Mouse (Mus musculus) splenic B cell, adult 2 months (primary cell): ENCODE measurements around the gene Tcerg1l.

Experiments used
- DNase-seq: peaks from one replicate; pipeline ENCODE4 v3.0.0-alpha.2; 2011; ENCODE audit warnings: low read depth, low spot score
- H3K27me3 ChIP-seq: 2 replicates; pipeline ENCODE4 v1.6.1; 2012; ENCODE audit warnings: mild to moderate bottlenecking, low read length, moderate library complexity, mixed read lengths; ENCODE audit not compliant: control insufficient read depth, poor library complexity, insufficient read depth, severe bottlenecking
- H3K36me3 ChIP-seq: 2 replicates; pipeline ENCODE4 v1.6.1; 2012; ENCODE audit warnings: mild to moderate bottlenecking, low read length, moderate library complexity, mixed read lengths; ENCODE audit not compliant: control insufficient read depth, poor library complexity, insufficient read depth, severe bottlenecking

Gene Tcerg1l

DNA sequence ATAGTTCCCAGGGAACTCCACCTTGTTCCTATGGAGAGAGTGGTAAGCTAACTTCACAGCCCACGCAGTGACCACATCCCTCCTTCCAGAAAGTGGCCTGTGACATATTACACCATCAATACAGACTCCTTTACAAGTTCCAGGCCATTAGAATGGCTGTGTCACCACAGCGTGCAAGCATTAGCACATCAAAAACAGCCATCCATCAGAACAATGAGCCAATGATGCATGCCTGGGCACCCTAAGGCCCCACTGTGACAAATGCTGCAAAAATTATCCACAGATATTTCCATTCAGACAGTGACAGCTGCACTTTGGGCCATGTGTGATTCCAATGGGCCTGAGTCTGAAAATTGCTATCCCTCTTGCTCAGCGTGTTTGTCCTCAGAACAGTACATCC is 70.8 kb downstream of the Tcerg1l start:
- no peak for DNase-seq
- Histone ChIP-seq H3K36me3 (no peaks in the 10 kb centered on the region), H3K27me3 (no peaks in the 10 kb centered on the region)

GRCm38 (mm10) chr7:138313733-138314132 is 83.8 kb downstream of the Tcerg1l start:
- H3K27me3 ChIP-seq: no peaks in the 10 kb centered on the region
- DNase-seq: no peak
- no peaks in the 10 kb centered on the region for H3K36me3 ChIP-seq

DNA sequence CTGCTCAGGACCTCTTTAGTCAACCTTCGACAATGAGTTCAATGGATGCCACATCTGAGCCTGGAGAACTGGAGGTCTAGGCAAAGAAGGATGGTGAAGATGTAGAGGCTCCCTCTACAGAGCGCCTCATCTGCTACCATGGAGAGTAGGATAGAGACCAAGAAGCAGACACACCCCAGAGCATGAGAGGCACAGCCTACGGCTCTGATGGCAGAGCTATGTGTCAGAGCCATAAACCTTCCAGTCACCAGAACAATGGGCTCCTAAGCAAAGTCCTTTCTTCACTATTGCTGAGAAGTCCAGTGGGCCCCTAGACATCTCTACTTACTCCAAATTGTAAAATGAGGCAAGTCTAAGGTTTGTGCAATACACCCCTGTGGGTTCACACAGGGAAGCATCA is 91.4 kb downstream of the Tcerg1l start:
- no peak for DNase-seq
- no peaks in the 10 kb centered on the region for H3K27me3 ChIP-seq
- no peaks in the 10 kb centered on the region for H3K36me3 ChIP-seq

- Histone ChIP-seq H3K36me3 (no peaks in the 10 kb centered on the region), H3K27me3 (no peaks in the 10 kb centered on the region)
- DNase-seq: no peak
Measured at GRCm38 (mm10) chr7:138284790-138285189, 112.7 kb downstream of the Tcerg1l start.

DNA sequence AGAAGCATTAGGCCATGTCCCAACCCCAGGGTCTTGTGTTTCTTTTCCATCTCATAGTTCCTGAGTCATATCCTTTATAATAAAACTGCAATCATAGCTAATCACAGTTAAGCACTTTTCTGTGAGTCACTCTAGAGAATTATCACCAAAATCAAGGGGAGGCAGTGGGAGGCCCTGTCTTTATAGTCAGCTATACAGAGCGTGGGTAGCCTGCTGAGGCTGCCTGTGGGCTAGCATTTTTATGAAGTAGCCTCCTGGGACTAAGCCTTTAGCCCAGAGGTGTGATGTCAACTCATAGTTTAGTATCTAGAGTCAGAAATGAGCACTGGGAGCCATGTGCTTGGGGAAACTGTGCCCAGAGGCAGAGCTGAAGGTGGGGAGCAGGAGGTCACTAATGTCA is 122.3 kb downstream of the Tcerg1l start:
- no peak for DNase-seq
- Histone ChIP-seq H3K36me3 (no peaks in the 10 kb centered on the region), H3K27me3 (no peaks in the 10 kb centered on the region)

GRCm38 (mm10) chr7:138271328-138271727 is 126.2 kb downstream of the Tcerg1l start:
- DNase-seq: no peak
- no peaks in the 10 kb centered on the region for H3K36me3 ChIP-seq
- no peaks in the 10 kb centered on the region for H3K27me3 ChIP-seq

- DNase-seq: no peak
- H3K27me3 ChIP-seq: no peaks in the 10 kb centered on the region
Measured at GRCm38 (mm10) chr7:138269386-138269785, 128.1 kb downstream of the Tcerg1l start.

GRCm38 (mm10) chr7:138267976-138268646 is 129.4 kb downstream of the Tcerg1l start:
- no peak for DNase-seq
- no peaks in the 10 kb centered on the region for H3K36me3 ChIP-seq
- no peaks in the 10 kb centered on the region for H3K27me3 ChIP-seq

More at GRCm38 (mm10) chr7:138269386-138269785, 128.1 kb downstream of the Tcerg1l start:
- H3K36me3 ChIP-seq: no peaks in the 10 kb centered on the region

GRCm38 (mm10) chr7:138248612-138249011 is 148.9 kb downstream of the Tcerg1l start:
- no peaks in the 10 kb centered on the region for H3K27me3 ChIP-seq
- DNase-seq: no peak
- no peaks in the 10 kb centered on the region for H3K36me3 ChIP-seq

DNA sequence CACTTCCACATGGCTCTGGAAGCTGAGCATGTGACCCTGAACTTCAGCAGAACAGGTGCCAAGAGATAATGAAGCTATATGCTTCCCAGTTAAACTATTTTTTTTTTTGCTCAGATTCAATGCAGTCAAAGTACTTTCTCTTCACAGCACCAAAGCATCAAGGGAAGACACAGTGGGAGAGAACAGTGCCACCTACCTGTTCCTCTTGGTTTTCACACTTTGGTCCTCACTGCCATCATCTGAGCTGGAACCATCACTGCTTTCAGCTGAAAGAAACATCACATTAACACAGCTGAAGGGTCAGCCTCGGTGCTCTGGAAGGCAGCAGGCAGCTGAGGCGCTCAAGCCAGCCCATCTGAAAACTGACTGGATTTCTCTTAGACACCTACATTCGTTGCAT is 149.4 kb downstream of the Tcerg1l start:
- DNase-seq: no peak
- Histone ChIP-seq H3K36me3 (no peaks in the 10 kb centered on the region), H3K27me3 (no peaks in the 10 kb centered on the region)

GRCm38 (mm10) chr7:138246684-138247083 is 150.8 kb downstream of the Tcerg1l start:
- no peak for DNase-seq
- Histone ChIP-seq H3K27me3 (no peaks in the 10 kb centered on the region), H3K36me3 (no peaks in the 10 kb centered on the region)

- no peak for DNase-seq
- Histone ChIP-seq H3K27me3 (no peaks in the 10 kb centered on the region), H3K36me3 (no peaks in the 10 kb centered on the region)
Measured at GRCm38 (mm10) chr7:138242229-138242628, 155.3 kb downstream of the Tcerg1l start.

DNA sequence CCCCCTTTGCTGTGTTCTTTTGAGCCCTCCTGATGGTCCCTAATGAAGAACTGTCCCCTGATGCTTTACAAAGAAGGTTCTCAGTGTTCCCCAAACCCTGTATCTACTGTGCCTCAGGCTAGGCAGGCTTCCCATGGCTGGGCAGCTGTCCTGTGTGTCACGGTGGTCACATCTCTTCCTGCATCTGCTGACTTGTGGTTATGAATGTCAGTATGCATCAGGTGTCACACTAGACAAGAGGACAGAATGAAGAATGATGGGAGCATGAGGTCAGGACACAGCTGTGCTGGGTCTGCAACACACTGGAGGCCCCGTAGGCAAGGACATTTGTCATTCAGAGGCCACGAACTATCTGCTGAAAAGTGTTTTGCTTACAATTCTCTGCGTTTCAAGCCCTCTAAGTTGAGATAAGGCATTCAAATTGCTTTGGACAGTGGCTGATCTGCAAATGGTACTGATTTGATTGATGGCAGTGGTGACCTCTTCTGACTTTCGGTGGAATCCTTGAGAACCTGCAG is 159.8 kb downstream of the Tcerg1l start:
- Histone ChIP-seq H3K27me3 (no peaks in the 10 kb centered on the region), H3K36me3 (no peaks in the 10 kb centered on the region)
- DNase-seq: no peak

- Histone ChIP-seq H3K36me3 (no peaks in the 10 kb centered on the region), H3K27me3 (no peaks in the 10 kb centered on the region)
- DNase-seq: no peak
Measured at GRCm38 (mm10) chr7:138224252-138224651, 173.3 kb downstream of the Tcerg1l start.

- DNase-seq: no peak
- Histone ChIP-seq H3K27me3 (no peaks in the 10 kb centered on the region), H3K36me3 (no peaks in the 10 kb centered on the region)
Measured at GRCm38 (mm10) chr7:138222951-138223350, 174.6 kb downstream of the Tcerg1l start.
